Mouse (Mus musculus) small intestine, adult 2 months (tissue): ENCODE data around the gene Ppp1r26. TPM values are rescaled to one million over a fixed set of nuclear protein-coding genes. Genes with fewer than 3 reads are reported as not detected.

ENCODE experiments used
- H3K27ac ChIP-seq: fragments of 200-500 bp; 2 replicates; pipeline ENCODE4 v1.5.1; 2012; ENCODE audit warnings: low read depth, low read length, control low read depth, inconsistent platforms; ENCODE audit not compliant: insufficient read depth
- H3K27me3 ChIP-seq: fragments of 200-500 bp; 2 replicates; pipeline ENCODE4 v1.6.1; 2012; ENCODE audit warnings: mild to moderate bottlenecking, moderate library complexity, low read length, inconsistent platforms; ENCODE audit not compliant: control insufficient read depth, insufficient read depth
- H3K36me3 ChIP-seq: fragments of 200-500 bp; 2 replicates; pipeline ENCODE4 v1.6.1; 2012; ENCODE audit warnings: mild to moderate bottlenecking, low read length, control low read depth, inconsistent platforms; ENCODE audit not compliant: control insufficient read depth, insufficient read depth
- H3K4me1 ChIP-seq: fragments of 200-500 bp; 2 replicates; pipeline ENCODE4 v1.6.1; 2012; ENCODE audit warnings: low read length, inconsistent platforms, mixed read lengths; ENCODE audit not compliant: control insufficient read depth, insufficient read depth, insufficient read length
- H3K4me3 ChIP-seq: fragments of 200-500 bp; 2 replicates; pipeline ENCODE4 v1.5.1; 2012; ENCODE audit warnings: low read depth, mild to moderate bottlenecking, control low read depth, inconsistent platforms, low read length, moderate library complexity
- CTCF ChIP-seq: fragments of 200-500 bp; IDR thresholded peaks from 2 replicates; pipeline ENCODE4 v1.5.1; 2012; ENCODE audit warnings: low read depth, mild to moderate bottlenecking, control low read depth, inconsistent platforms, low read length, moderate library complexity, mixed read lengths; ENCODE audit not compliant: insufficient replicate concordance, insufficient read length; ENCODE audit errors: extremely low read depth
- POLR2A ChIP-seq: fragments of 200-500 bp; IDR thresholded peaks from 2 replicates; pipeline ENCODE4 v1.6.1; 2012; ENCODE audit warnings: low read depth, mild to moderate bottlenecking, control low read depth, inconsistent platforms, low read length, moderate library complexity
- WGBS: fragments of 180-500 bp; shearing (Covaris S2); methylation state at CpG from one replicate; pipeline ENCODE4 v1.1.7; 2018; 5-methylcytosine and 5-hydroxymethylcytosine counted together
- polyA plus RNA-seq: library from polyadenylated mRNA; depleted of rRNA; stranded (reverse); fragments of >200 nt; gene quantifications from 2 replicates; pipeline ENCODE4 v1.2.3, GENCODE M21; 2012

The Ppp1r26 gene
- polyA plus RNA-seq, 1 experiment: 0.80 TPM

DNA sequence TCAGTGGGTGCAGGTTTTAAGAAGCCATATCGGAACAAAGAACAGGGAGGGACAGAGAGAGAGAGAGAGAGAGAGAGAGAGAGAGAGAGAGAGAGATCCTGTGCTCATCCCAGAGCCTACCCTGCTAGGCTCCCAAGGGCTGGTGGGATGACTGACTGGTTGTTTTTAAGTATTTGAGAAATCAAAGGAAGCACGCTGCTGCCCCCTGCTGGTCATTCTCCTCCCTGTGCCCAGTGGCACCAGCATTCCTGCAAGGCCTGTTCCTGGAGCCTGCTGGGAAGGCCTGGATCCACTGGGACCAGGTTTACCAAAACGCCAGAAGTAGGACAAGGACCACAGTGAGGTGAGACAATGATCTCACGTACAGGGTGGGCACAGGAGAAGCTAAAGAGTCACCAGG lies 26.7 kb upstream of the Ppp1r26 start:
- 28% methylated on average over 4 of the region's 4 CpGs for WGBS

DNA sequence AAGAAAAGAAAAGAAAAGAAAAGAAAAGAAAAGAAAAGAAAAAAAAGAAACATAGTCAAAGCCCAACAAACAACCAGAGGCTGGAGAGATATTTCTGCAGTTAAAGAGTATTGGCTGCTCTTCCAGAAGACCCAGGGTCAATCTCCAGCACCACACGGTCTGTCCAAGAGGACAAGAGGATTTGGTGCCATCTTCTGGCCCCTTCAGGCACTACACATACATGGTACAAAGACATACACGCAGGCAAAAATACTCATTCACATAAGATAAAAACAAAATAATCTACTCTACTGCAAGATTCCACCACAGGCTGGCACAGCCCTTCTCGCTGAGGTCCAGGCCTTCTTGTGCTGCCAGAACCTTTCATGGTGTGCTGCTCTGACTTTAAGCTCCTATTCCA lies 23.4 kb upstream of the Ppp1r26 start:
- TF ChIP-seq POLR2A (no peak), CTCF (peak; percentile 41; the same call in 1 of the 2 replicates)
- Histone ChIP-seq H3K4me1 (no peaks in the 10 kb centered on the region), H3K27me3 (no peaks in the 10 kb centered on the region), H3K4me3 (no peak overlapping the region), H3K27ac (no peak overlapping the region), H3K36me3 (no peaks in the 10 kb centered on the region)
- WGBS: 24% methylated on average over 3 of the region's 3 CpGs

More for the DNA sequence above, 26.7 kb upstream of the Ppp1r26 start:
- Histone ChIP-seq H3K27ac (no peak overlapping the region), H3K4me1 (no peaks in the 10 kb centered on the region), H3K4me3 (no peak overlapping the region), H3K27me3 (no peaks in the 10 kb centered on the region), H3K36me3 (no peaks in the 10 kb centered on the region)
- no peak for TF ChIP-seq POLR2A
- TF ChIP-seq CTCF: peak; percentile 78; the same call in 1 of the 2 replicates

DNA sequence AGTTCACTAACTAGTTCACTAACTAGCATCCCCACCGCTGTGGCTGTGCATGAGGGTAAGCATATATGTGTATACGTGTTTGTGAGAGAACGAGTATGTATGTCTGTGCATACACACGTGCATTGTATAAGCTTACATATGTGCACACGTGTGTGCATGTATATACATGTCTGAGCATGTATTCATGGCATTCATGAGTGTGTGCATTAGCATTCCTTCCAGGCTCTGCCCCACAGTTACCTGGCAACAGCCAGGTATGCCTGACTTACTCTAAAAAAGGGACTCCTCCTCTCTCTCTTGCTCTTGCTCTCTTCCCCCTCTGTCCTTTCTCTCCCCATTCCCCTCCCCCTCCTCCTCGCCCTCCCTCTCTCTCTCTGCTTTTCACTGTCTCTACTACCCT lies 19.4 kb upstream of the Ppp1r26 start:
- no peaks in the 10 kb centered on the region for H3K36me3 ChIP-seq
- no peaks in the 10 kb centered on the region for H3K4me1 ChIP-seq
- no peak overlapping the region for H3K4me3 ChIP-seq
- H3K27ac ChIP-seq: no peak overlapping the region
- no peak for TF ChIP-seq CTCF
- no peak for TF ChIP-seq POLR2A
- WGBS: 82% methylated on average over 6 of the region's 6 CpGs
- H3K27me3 ChIP-seq: no peaks in the 10 kb centered on the region

DNA sequence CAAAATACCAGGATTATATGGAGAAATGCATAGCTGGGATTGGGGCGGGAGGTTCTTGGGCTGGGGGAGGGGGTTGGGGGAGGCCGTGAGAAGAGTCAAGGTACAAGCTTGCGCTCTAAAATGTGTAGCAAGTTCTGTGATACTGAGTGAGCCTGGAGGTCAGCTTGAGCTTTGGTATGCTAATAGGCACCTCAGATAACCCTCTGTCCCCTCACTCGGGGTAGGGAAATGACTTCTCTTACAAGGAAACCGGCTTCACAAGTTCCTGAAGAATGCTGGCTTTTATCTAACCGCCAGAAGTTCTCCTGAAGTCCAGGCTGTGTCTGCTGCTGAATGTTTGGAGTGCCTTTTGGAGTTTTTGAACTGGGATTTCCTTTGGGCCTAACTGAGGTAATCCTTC lies 15.8 kb upstream of the Ppp1r26 start:
- TF ChIP-seq POLR2A (no peak), CTCF (no peak)
- no peaks in the 10 kb centered on the region for H3K4me1 ChIP-seq
- H3K36me3 ChIP-seq: no peaks in the 10 kb centered on the region
- WGBS: 46% methylated on average over 6 of the region's 6 CpGs
- H3K27me3 ChIP-seq: no peaks in the 10 kb centered on the region
- no peak overlapping the region for H3K27ac ChIP-seq
- H3K4me3 ChIP-seq: no peak overlapping the region

DNA sequence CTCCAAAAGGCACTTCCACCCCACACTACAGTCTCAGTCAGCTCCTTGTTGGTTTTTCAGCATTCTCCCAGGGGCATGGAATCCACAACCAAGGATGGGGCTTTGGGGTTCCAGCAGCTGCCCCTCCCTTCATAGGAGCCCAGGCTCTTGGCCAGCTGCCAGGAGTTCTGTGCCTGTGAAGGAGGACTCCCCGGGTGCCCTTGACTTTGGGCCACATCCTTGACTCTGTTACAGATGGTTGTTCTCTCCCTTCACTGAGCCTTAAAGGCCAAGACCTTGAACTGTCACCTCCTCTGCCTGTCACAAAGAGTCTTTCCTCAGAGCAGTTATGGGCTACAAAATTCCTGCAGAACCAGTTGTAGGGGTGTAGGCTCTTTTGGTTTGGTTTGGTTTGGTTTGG lies 13.8 kb upstream of the Ppp1r26 start:
- Histone ChIP-seq H3K36me3 (no peaks in the 10 kb centered on the region), H3K27me3 (no peaks in the 10 kb centered on the region), H3K27ac (no peak overlapping the region), H3K4me1 (no peaks in the 10 kb centered on the region), H3K4me3 (no peak overlapping the region)
- TF ChIP-seq CTCF: no peak
- no peak for TF ChIP-seq POLR2A
- WGBS: 0% methylated on average over 1 of the region's 1 CpGs

DNA sequence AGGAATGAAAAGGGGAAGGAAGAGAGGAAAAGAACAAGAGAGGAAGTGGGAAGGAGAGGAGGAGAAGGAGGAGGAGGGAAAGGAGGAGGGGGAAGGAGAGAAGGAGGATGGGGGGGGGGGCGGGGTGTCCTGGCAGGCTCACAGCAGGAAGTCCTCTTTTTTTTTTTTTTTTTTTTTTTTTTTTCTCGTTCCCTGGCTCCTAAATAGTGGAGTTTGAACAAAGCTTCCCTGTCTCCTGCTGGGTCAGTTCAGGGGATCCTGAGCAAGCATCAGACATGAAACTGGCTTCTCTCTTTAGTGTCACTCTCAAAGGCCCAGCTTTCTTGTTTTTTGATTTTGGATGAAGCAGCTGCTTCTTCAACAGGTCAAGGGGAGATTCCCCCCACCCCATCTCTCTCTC lies 13.1 kb upstream of the Ppp1r26 start:
- no peak overlapping the region for H3K4me3 ChIP-seq
- H3K4me1 ChIP-seq: no peaks in the 10 kb centered on the region
- H3K27ac ChIP-seq: no peak overlapping the region
- TF ChIP-seq CTCF (no peak), POLR2A (no peak)
- 10% methylated on average over 1 of the region's 2 CpGs for WGBS
- H3K27me3 ChIP-seq: no peaks in the 10 kb centered on the region
- H3K36me3 ChIP-seq: no peaks in the 10 kb centered on the region

DNA sequence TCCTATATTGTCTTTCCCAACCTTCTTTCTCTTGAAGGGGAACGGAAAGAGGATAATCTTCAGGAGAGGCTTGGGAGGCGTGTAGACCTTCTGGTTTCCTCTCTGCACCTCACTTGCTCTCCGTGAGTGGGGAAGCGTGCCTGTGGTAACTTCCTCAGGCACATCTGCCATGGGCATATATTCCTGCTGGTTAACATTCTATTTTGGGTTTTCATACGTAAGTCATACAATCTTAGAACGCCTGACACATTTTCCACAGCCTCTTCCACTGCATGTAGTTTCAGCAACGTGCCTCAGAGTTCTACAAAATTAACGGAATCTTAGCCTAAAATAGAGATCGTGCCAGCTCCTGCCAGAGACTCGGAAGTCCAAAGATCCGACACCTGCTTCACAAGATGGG lies 11.2 kb upstream of the Ppp1r26 start:
- Histone ChIP-seq H3K4me1 (no peaks in the 10 kb centered on the region), H3K4me3 (no peak overlapping the region), H3K27me3 (no peaks in the 10 kb centered on the region), H3K27ac (no peak overlapping the region), H3K36me3 (no peaks in the 10 kb centered on the region)
- TF ChIP-seq CTCF (no peak), POLR2A (no peak)
- 88% methylated on average over 11 of the region's 11 CpGs for WGBS

DNA sequence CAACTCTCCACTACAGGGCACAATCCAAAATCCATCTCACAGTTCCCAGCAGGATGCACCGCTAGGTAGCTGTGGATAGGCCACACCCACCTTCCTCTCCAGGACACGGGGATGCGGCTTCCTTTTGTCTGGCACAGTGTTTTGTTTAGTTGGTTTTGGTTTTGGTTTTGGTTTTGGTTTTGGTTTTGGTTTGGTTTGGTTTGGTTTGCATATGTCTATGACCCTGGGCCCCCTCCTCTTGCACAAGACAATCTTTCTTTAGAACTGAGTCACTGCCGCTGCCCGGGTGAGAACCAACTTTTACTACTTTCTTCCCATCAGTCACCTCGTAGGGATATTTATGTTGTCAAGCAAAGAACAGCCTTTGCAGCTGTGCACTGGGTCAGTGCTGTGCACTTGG lies 5.8 kb upstream of the Ppp1r26 start:
- TF ChIP-seq CTCF: no peak
- TF ChIP-seq POLR2A: no peak
- Histone ChIP-seq H3K4me3 (no peak overlapping the region), H3K27me3 (no peaks in the 10 kb centered on the region), H3K4me1 (no peaks in the 10 kb centered on the region), H3K27ac (no peak overlapping the region), H3K36me3 (no peaks in the 10 kb centered on the region)
- 26% methylated on average over 6 of the region's 6 CpGs for WGBS
